Mouse (Mus musculus): ENCODE results near the gene H6pd.
A peak's percentile ranks its signal among the peaks of the same experiment; 100 is the strongest.

- TF ChIP-seq CTCF (IDR thresholded peaks at IDR 0.05; ENCODE audit: low read depth) (peak; percentile 99), EP300 (optimal IDR thresholded peaks at IDR 0.05) (no peak)
Observed at GRCm38 (mm10) chr4:149958566-149958965, 50.3 kb downstream of the H6pd start.
